Mouse (Mus musculus): ENCODE results near the gene Gtf2f1. TPM values are rescaled to one million over a fixed set of nuclear protein-coding genes. Genes with fewer than 3 reads are reported as not detected.

Gtf2f1 gene
- total and polyA plus RNA-seq, 2 experiments from 2014 or later: 28.8 to 63.5 TPM

GRCm38 (mm10) chr17:56963646-56964045, 47.4 kb downstream of the Gtf2f1 start:
- Histone ChIP-seq H3K9me3 (ENCODE audit: low read length) (no peaks in the 10 kb centered on the region), H3K27me3 (ENCODE audit: insufficient read depth, low read length) (no peaks in the 10 kb centered on the region), H3K36me3 (ENCODE audit: insufficient read depth, low read length) (no peaks in the 10 kb centered on the region), H3K4me1 (ENCODE audit: insufficient read depth, low read length) (no peaks in the 10 kb centered on the region), H3K4me2 (ENCODE audit: low read depth, low read length) (no peak overlapping the region), H3K4me3 (ENCODE audit: low read length) (no peak overlapping the region), H3K27ac (no peak overlapping the region), H3K9ac (replicated peaks; ENCODE audit: low read length) (no peak overlapping the region)
- DNase-seq (ENCODE audit: low spot score) (no peak), ATAC-seq (no peak)
- 80% methylated on average over 6 of the region's 6 CpGs for WGBS
- TF ChIP-seq CTCF (IDR thresholded peaks at IDR 0.05; ENCODE audit: low read depth): no peak

- Histone ChIP-seq H3K36me3 (ENCODE audit: insufficient read depth, low read length) (no peaks in the 10 kb centered on the region), H3K4me3 (ENCODE audit: low read length) (no peak overlapping the region), H3K9ac (replicated peaks; ENCODE audit: low read length) (no peak overlapping the region), H3K4me1 (ENCODE audit: insufficient read depth, low read length) (no peaks in the 10 kb centered on the region), H3K4me2 (ENCODE audit: low read depth, low read length) (no peak overlapping the region), H3K27me3 (ENCODE audit: insufficient read depth, low read length) (no peaks in the 10 kb centered on the region), H3K27ac (no peak overlapping the region), H3K9me3 (ENCODE audit: low read length) (no peaks in the 10 kb centered on the region)
- DNase-seq (ENCODE audit: low spot score): no peak
- ATAC-seq: no peak
- TF ChIP-seq CTCF (IDR thresholded peaks at IDR 0.05; ENCODE audit: low read depth): no peak
- 84% methylated on average over 5 of the region's 5 CpGs for WGBS
Measured at GRCm38 (mm10) chr17:56962642-56963405, 48.3 kb downstream of the Gtf2f1 start.

GRCm38 (mm10) chr17:56961880-56962279, 49.2 kb downstream of the Gtf2f1 start:
- Histone ChIP-seq H3K36me3 (ENCODE audit: insufficient read depth, low read length) (no peaks in the 10 kb centered on the region), H3K4me2 (ENCODE audit: low read depth, low read length) (no peak overlapping the region), H3K4me3 (ENCODE audit: low read length) (no peak overlapping the region), H3K9ac (replicated peaks; ENCODE audit: low read length) (no peak overlapping the region), H3K9me3 (ENCODE audit: low read length) (no peaks in the 10 kb centered on the region), H3K27ac (no peak overlapping the region), H3K4me1 (ENCODE audit: insufficient read depth, low read length) (no peaks in the 10 kb centered on the region), H3K27me3 (ENCODE audit: insufficient read depth, low read length) (no peaks in the 10 kb centered on the region)
- WGBS: 95% methylated on average over 4 of the region's 4 CpGs
- DNase-seq (ENCODE audit: low spot score) (no peak), ATAC-seq (no peak)
- TF ChIP-seq CTCF (IDR thresholded peaks at IDR 0.05; ENCODE audit: low read depth): peak; percentile 31

- TF ChIP-seq CTCF (IDR thresholded peaks at IDR 0.05; ENCODE audit: low read depth): no peak
- H3K36me3 ChIP-seq (ENCODE audit: insufficient read depth, low read length): no peaks in the 10 kb centered on the region
- H3K9me3 ChIP-seq (ENCODE audit: low read length): no peaks in the 10 kb centered on the region
- no peak overlapping the region for H3K27ac ChIP-seq
- 84% methylated on average over 4 of the region's 4 CpGs for WGBS
- DNase-seq (ENCODE audit: low spot score) (no peak), ATAC-seq (no peak)
- no peak overlapping the region for H3K9ac ChIP-seq (replicated peaks; ENCODE audit: low read length)
- no peak overlapping the region for H3K4me3 ChIP-seq (ENCODE audit: low read length)
- no peak overlapping the region for H3K4me2 ChIP-seq (ENCODE audit: low read depth, low read length)
- H3K4me1 ChIP-seq (ENCODE audit: insufficient read depth, low read length): no peaks in the 10 kb centered on the region
- H3K27me3 ChIP-seq (ENCODE audit: insufficient read depth, low read length): no peaks in the 10 kb centered on the region
Measured at GRCm38 (mm10) chr17:56958667-56959066, 52.4 kb downstream of the Gtf2f1 start.

- no peak overlapping the region for H3K4me2 ChIP-seq (ENCODE audit: low read depth, low read length)
- ATAC-seq (no peak), DNase-seq (ENCODE audit: low spot score) (no peak)
- no peak for TF ChIP-seq CTCF (IDR thresholded peaks at IDR 0.05; ENCODE audit: low read depth)
- no peak overlapping the region for H3K4me3 ChIP-seq (ENCODE audit: low read length)
- WGBS: 38% methylated on average over 11 of the region's 11 CpGs
- H3K9me3 ChIP-seq (ENCODE audit: low read length): no peaks in the 10 kb centered on the region
- no peaks in the 10 kb centered on the region for H3K4me1 ChIP-seq (ENCODE audit: insufficient read depth, low read length)
- no peaks in the 10 kb centered on the region for H3K27me3 ChIP-seq (ENCODE audit: insufficient read depth, low read length)
- no peaks in the 10 kb centered on the region for H3K36me3 ChIP-seq (ENCODE audit: insufficient read depth, low read length)
- no peak overlapping the region for H3K9ac ChIP-seq (replicated peaks; ENCODE audit: low read length)
- H3K27ac ChIP-seq: no peak overlapping the region
Measured at GRCm38 (mm10) chr17:56957763-56958429, 53.2 kb downstream of the Gtf2f1 start.

- H3K36me3 ChIP-seq (ENCODE audit: insufficient read depth, low read length): no peaks in the 10 kb centered on the region
- no peak for TF ChIP-seq CTCF (IDR thresholded peaks at IDR 0.05; ENCODE audit: low read depth)
- no peaks in the 10 kb centered on the region for H3K27me3 ChIP-seq (ENCODE audit: insufficient read depth, low read length)
- ATAC-seq (no peak), DNase-seq (ENCODE audit: low spot score) (no peak)
- no peak overlapping the region for H3K27ac ChIP-seq
- H3K9me3 ChIP-seq (ENCODE audit: low read length): no peaks in the 10 kb centered on the region
- no peak overlapping the region for H3K4me3 ChIP-seq (ENCODE audit: low read length)
- no peak overlapping the region for H3K4me2 ChIP-seq (ENCODE audit: low read depth, low read length)
- no peaks in the 10 kb centered on the region for H3K4me1 ChIP-seq (ENCODE audit: insufficient read depth, low read length)
- no peak overlapping the region for H3K9ac ChIP-seq (replicated peaks; ENCODE audit: low read length)
- 79% methylated on average over 7 of the region's 7 CpGs for WGBS
Measured at GRCm38 (mm10) chr17:56954871-56955270, 56.2 kb downstream of the Gtf2f1 start.

Other genes with a start within 250 kb of the Gtf2f1 start
- 79.0 and 96.5 TPM in 2 replicates for gene Dus3l, start 246.5 kb downstream of the Gtf2f1 start, total RNA-seq (2014; rRNA removed)
- gene Dus3l, start 246.5 kb downstream of the Gtf2f1 start, polyA plus RNA-seq (2015; fragmentation: Nextera tagmentation; extraction: Ambion mirVana): 85.9 and 90.0 TPM in 2 replicates
- 0.21 and 2.6 TPM in 2 replicates for gene Prr22, start 241.0 kb downstream of the Gtf2f1 start, total RNA-seq (2014; rRNA removed)
- 0.46 and 0.87 TPM in 2 replicates for gene Prr22, start 241.0 kb downstream of the Gtf2f1 start, polyA plus RNA-seq (2015; fragmentation: Nextera tagmentation; extraction: Ambion mirVana)
- gene Rfx2, start 180.3 kb downstream of the Gtf2f1 start, total RNA-seq (2014; rRNA removed): 4.9 and 9.8 TPM in 2 replicates
- 3.7 and 4.4 TPM in 2 replicates for gene Rfx2, start 180.3 kb downstream of the Gtf2f1 start, polyA plus RNA-seq (2015; fragmentation: Nextera tagmentation; extraction: Ambion mirVana)
- not detected in 2 replicates for gene Acsbg2, start 136.8 kb downstream of the Gtf2f1 start, total RNA-seq (2014; rRNA removed)
- gene Acsbg2, start 136.8 kb downstream of the Gtf2f1 start, polyA plus RNA-seq (2015; fragmentation: Nextera tagmentation; extraction: Ambion mirVana): not detected in 2 replicates
- not detected in 2 replicates for gene 1700061G19Rik, start 135.8 kb downstream of the Gtf2f1 start, total RNA-seq (2014; rRNA removed)
- 0.34 and 0.35 TPM in 2 replicates for gene 1700061G19Rik, start 135.8 kb downstream of the Gtf2f1 start, polyA plus RNA-seq (2015; fragmentation: Nextera tagmentation; extraction: Ambion mirVana)
- gene Mllt1, start 75.9 kb downstream of the Gtf2f1 start, total RNA-seq (2014; rRNA removed): 131 and 135 TPM in 2 replicates
- 46.7 and 52.0 TPM in 2 replicates for gene Mllt1, start 75.9 kb downstream of the Gtf2f1 start, polyA plus RNA-seq (2015; fragmentation: Nextera tagmentation; extraction: Ambion mirVana)
- gene Acer1, start 29.2 kb downstream of the Gtf2f1 start, total RNA-seq (2014; rRNA removed): not detected in 2 replicates
- gene Acer1, start 29.2 kb downstream of the Gtf2f1 start, polyA plus RNA-seq (2015; fragmentation: Nextera tagmentation; extraction: Ambion mirVana): not detected in 2 replicates
- 137 and 150 TPM in 2 replicates for gene Clpp, start 21.0 kb downstream of the Gtf2f1 start, total RNA-seq (2014; rRNA removed)
- 163 TPM in 2 replicates for gene Clpp, start 21.0 kb downstream of the Gtf2f1 start, polyA plus RNA-seq (2015; fragmentation: Nextera tagmentation; extraction: Ambion mirVana)
- gene Alkbh7, start 13.9 kb downstream of the Gtf2f1 start, total RNA-seq (2014; rRNA removed): 58.0 and 70.3 TPM in 2 replicates
- gene Alkbh7, start 13.9 kb downstream of the Gtf2f1 start, polyA plus RNA-seq (2015; fragmentation: Nextera tagmentation; extraction: Ambion mirVana): 66.0 and 70.2 TPM in 2 replicates
- gene Pspn, start 11.3 kb downstream of the Gtf2f1 start, total RNA-seq (2014; rRNA removed): not detected in 2 replicates
- gene Pspn, start 11.3 kb downstream of the Gtf2f1 start, polyA plus RNA-seq (2015; fragmentation: Nextera tagmentation; extraction: Ambion mirVana): not detected in 2 replicates
- not detected in 2 replicates for gene Gm17949, start 181 bp upstream of the Gtf2f1 start, total RNA-seq (2014; rRNA removed)
- gene Gm17949, start 181 bp upstream of the Gtf2f1 start, polyA plus RNA-seq (2015; fragmentation: Nextera tagmentation; extraction: Ambion mirVana): 0.28 and 0.40 TPM in 2 replicates
- 61.7 and 71.3 TPM in 2 replicates for gene Khsrp, start 20.2 kb upstream of the Gtf2f1 start, total RNA-seq (2014; rRNA removed)
- 26.4 and 27.0 TPM in 2 replicates for gene Khsrp, start 20.2 kb upstream of the Gtf2f1 start, polyA plus RNA-seq (2015; fragmentation: Nextera tagmentation; extraction: Ambion mirVana)
- gene Slc25a41, start 30.4 kb upstream of the Gtf2f1 start, total RNA-seq (2014; rRNA removed): not detected in 2 replicates
- gene Slc25a41, start 30.4 kb upstream of the Gtf2f1 start, polyA plus RNA-seq (2015; fragmentation: Nextera tagmentation; extraction: Ambion mirVana): not detected in 2 replicates
- 7.1 and 8.2 TPM in 2 replicates for gene Crb3, start 47.8 kb upstream of the Gtf2f1 start, total RNA-seq (2014; rRNA removed)
- 6.0 and 6.2 TPM in 2 replicates for gene Crb3, start 47.8 kb upstream of the Gtf2f1 start, polyA plus RNA-seq (2015; fragmentation: Nextera tagmentation; extraction: Ambion mirVana)
- 122 and 150 TPM in 2 replicates for gene Slc25a23, start 48.6 kb upstream of the Gtf2f1 start, total RNA-seq (2014; rRNA removed)
- 33.2 and 38.2 TPM in 2 replicates for gene Slc25a23, start 48.6 kb upstream of the Gtf2f1 start, polyA plus RNA-seq (2015; fragmentation: Nextera tagmentation; extraction: Ambion mirVana)
- 1.5 and 3.8 TPM in 2 replicates for gene Dennd1c, start 67.2 kb upstream of the Gtf2f1 start, total RNA-seq (2014; rRNA removed)
- gene Dennd1c, start 67.2 kb upstream of the Gtf2f1 start, polyA plus RNA-seq (2015; fragmentation: Nextera tagmentation; extraction: Ambion mirVana): 2.8 and 3.0 TPM in 2 replicates
- gene Tubb4a, start 76.5 kb upstream of the Gtf2f1 start, total RNA-seq (2014; rRNA removed): 201 and 209 TPM in 2 replicates
- gene Tubb4a, start 76.5 kb upstream of the Gtf2f1 start, polyA plus RNA-seq (2015; fragmentation: Nextera tagmentation; extraction: Ambion mirVana): 295 and 346 TPM in 2 replicates
- gene Tnfsf9, start 94.0 kb upstream of the Gtf2f1 start, total RNA-seq (2014; rRNA removed): 3.1 and 8.1 TPM in 2 replicates
- 4.3 and 4.7 TPM in 2 replicates for gene Tnfsf9, start 94.0 kb upstream of the Gtf2f1 start, polyA plus RNA-seq (2015; fragmentation: Nextera tagmentation; extraction: Ambion mirVana)
- 1.0 and 3.7 TPM in 2 replicates for gene Cd70, start 138.5 kb upstream of the Gtf2f1 start, total RNA-seq (2014; rRNA removed)
- gene Cd70, start 138.5 kb upstream of the Gtf2f1 start, polyA plus RNA-seq (2015; fragmentation: Nextera tagmentation; extraction: Ambion mirVana): 2.0 and 2.1 TPM in 2 replicates
- not detected in 2 replicates for gene Tnfsf14, start 182.9 kb upstream of the Gtf2f1 start, total RNA-seq (2014; rRNA removed)
- gene Tnfsf14, start 182.9 kb upstream of the Gtf2f1 start, polyA plus RNA-seq (2015; fragmentation: Nextera tagmentation; extraction: Ambion mirVana): not detected in 2 replicates
- gene C3, start 216.8 kb upstream of the Gtf2f1 start, total RNA-seq (2014; rRNA removed): 0.78 and 0.86 TPM in 2 replicates
- 1.8 and 2.5 TPM in 2 replicates for gene C3, start 216.8 kb upstream of the Gtf2f1 start, polyA plus RNA-seq (2015; fragmentation: Nextera tagmentation; extraction: Ambion mirVana)
- gene Gpr108, start 237.2 kb upstream of the Gtf2f1 start, total RNA-seq (2014; rRNA removed): 19.6 and 21.3 TPM in 2 replicates
- 23.6 and 24.1 TPM in 2 replicates for gene Gpr108, start 237.2 kb upstream of the Gtf2f1 start, polyA plus RNA-seq (2015; fragmentation: Nextera tagmentation; extraction: Ambion mirVana)
- gene Trip10, start 238.2 kb upstream of the Gtf2f1 start, total RNA-seq (2014; rRNA removed): 8.5 TPM in 2 replicates
- 7.6 and 7.8 TPM in 2 replicates for gene Trip10, start 238.2 kb upstream of the Gtf2f1 start, polyA plus RNA-seq (2015; fragmentation: Nextera tagmentation; extraction: Ambion mirVana)